Mouse (Mus musculus): ENCODE measurements at regions not wholly inside any gene's neighbourhood (a gene's known extent, or its start where the extent isn't known, plus 50 kb on each side); places are given as distances from the start of the nearest gene placed in this dataset.

- DNase-seq, result no peak
These were observed 497.1 kb downstream of the Nedd1 start for GRCm38 (mm10) chr10:92225071-92225470.

- DNase-seq, result no peak
These were observed 502.9 kb downstream of the Nedd1 start for GRCm38 (mm10) chr10:92219310-92219709.

GRCm38 (mm10) chr10:92170856-92171255, 551.4 kb downstream of the Nedd1 start:
- DNase-seq, result no peak

- DNase-seq, result no peak
These were observed 556.2 kb downstream of the Nedd1 start for GRCm38 (mm10) chr10:92166057-92166456.

GRCm38 (mm10) chr10:92164991-92165390, 557.2 kb downstream of the Nedd1 start:
- no peak for DNase-seq

- no peak for DNase-seq
These were observed 557.6 kb downstream of the Nedd1 start for GRCm38 (mm10) chr10:92164648-92164960.

GRCm38 (mm10) chr10:92163851-92164647, 558.2 kb downstream of the Nedd1 start:
- no peak for DNase-seq

GRCm38 (mm10) chr10:92163071-92163504, 559.1 kb downstream of the Nedd1 start:
- DNase-seq, result no peak

GRCm38 (mm10) chr10:92162473-92163011, 559.7 kb downstream of the Nedd1 start:
- peak; percentile 35 to 48 for DNase-seq

GRCm38 (mm10) chr10:92161501-92161900, 560.7 kb downstream of the Nedd1 start:
- no peak for DNase-seq

GRCm38 (mm10) chr10:92146263-92146662, 576.0 kb downstream of the Nedd1 start:
- no peak for DNase-seq

GRCm38 (mm10) chr10:92135521-92135920, 586.7 kb downstream of the Nedd1 start:
- DNase-seq, result no peak

- no peak for DNase-seq
These were observed 609.4 kb downstream of the Nedd1 start for GRCm38 (mm10) chr10:92112790-92113189.

GRCm38 (mm10) chr10:92106331-92106730, 615.9 kb downstream of the Nedd1 start:
- no peak for DNase-seq

GRCm38 (mm10) chr10:92103887-92104286, 618.3 kb downstream of the Nedd1 start:
- DNase-seq, result no peak

- no peak for DNase-seq
These were observed 619.5 kb downstream of the Nedd1 start for GRCm38 (mm10) chr10:92102755-92103154.

- no peak for DNase-seq
These were observed 624.7 kb downstream of the Nedd1 start for GRCm38 (mm10) chr10:92097562-92097961.

GRCm38 (mm10) chr10:92097081-92097480, 625.1 kb downstream of the Nedd1 start:
- DNase-seq, result no peak

GRCm38 (mm10) chr10:92091480-92092395, 630.5 kb downstream of the Nedd1 start:
- no peak for DNase-seq

- no peak for DNase-seq
These were observed 640.1 kb downstream of the Nedd1 start for GRCm38 (mm10) chr10:92082111-92082510.

GRCm38 (mm10) chr10:92081199-92081598, 641.0 kb downstream of the Nedd1 start:
- DNase-seq, result no peak

GRCm38 (mm10) chr10:92079421-92079820, 642.8 kb downstream of the Nedd1 start:
- no peak for DNase-seq

GRCm38 (mm10) chr10:92077291-92077690, 644.9 kb downstream of the Nedd1 start:
- DNase-seq, result no peak

GRCm38 (mm10) chr10:92076754-92077153, 645.5 kb downstream of the Nedd1 start:
- DNase-seq, result no peak
